Mouse (Mus musculus) midbrain, embryonic 15.5 days (tissue): ENCODE measurements around the gene Upp1. TPM values are rescaled to one million over a fixed set of nuclear protein-coding genes. Genes with fewer than 3 reads are reported as not detected.
A peak's percentile ranks its signal among the peaks of the same experiment; 100 is the strongest.

ENCODE experiments used
- ATAC-seq: fragments of 200-750 bp; cut with Nextera tagmentation; replicated peaks from 2 replicates; pipeline ENCODE4 v1.8.0; 2017; ENCODE audit warnings: moderate TSS enrichment
- H3K27ac ChIP-seq: fragments of 300-500 bp; sonication (generic); 2 replicates; pipeline ENCODE4 v1.5.1; 2015; ENCODE audit warnings: mild to moderate bottlenecking, inconsistent platforms
- H3K27me3 ChIP-seq: fragments of 300-500 bp; sonication (generic); replicated peaks from 2 replicates; pipeline ENCODE4 v1.6.1; 2015; ENCODE audit warnings: inconsistent platforms
- H3K36me3 ChIP-seq: fragments of 300-500 bp; sonication (generic); replicated peaks from 2 replicates; pipeline ENCODE4 v1.6.1; 2015; ENCODE audit warnings: inconsistent platforms
- H3K4me1 ChIP-seq: fragments of 300-500 bp; sonication (generic); 2 replicates; pipeline ENCODE4 v1.6.1; 2015; ENCODE audit warnings: inconsistent platforms
- H3K4me2 ChIP-seq: fragments of 300-500 bp; sonication (generic); 2 replicates; pipeline ENCODE4 v1.6.1; 2015; ENCODE audit warnings: inconsistent platforms, mild to moderate bottlenecking, moderate library complexity
- H3K4me3 ChIP-seq: fragments of 300-500 bp; sonication (generic); 2 replicates; pipeline ENCODE4 v1.5.1; 2015; ENCODE audit warnings: mild to moderate bottlenecking, inconsistent platforms
- H3K9ac ChIP-seq: fragments of 300-500 bp; sonication (generic); 2 replicates; pipeline ENCODE4 v1.6.1; 2015; ENCODE audit warnings: mild to moderate bottlenecking, inconsistent platforms
- H3K9me3 ChIP-seq: fragments of 300-500 bp; sonication (generic); 2 replicates; pipeline ENCODE4 v1.6.1; 2016; ENCODE audit warnings: inconsistent platforms
- WGBS: fragments of 180-500 bp; shearing (Covaris S2); methylation state at CpG from one replicate; pipeline ENCODE4 v1.1.7; 2015; ENCODE audit warnings: mixed read lengths; 5-methylcytosine and 5-hydroxymethylcytosine counted together
- polyA plus RNA-seq: library from polyadenylated mRNA; unstranded; fragments of >200 nt; fragmentation: Nextera tagmentation; extraction: Ambion mirVana; gene quantifications from 2 replicates; pipeline ENCODE4 v1.2.1, GENCODE M21; 2015

The Upp1 gene
- 1.3 and 2.0 TPM in 2 replicates for polyA plus RNA-seq

DNA sequence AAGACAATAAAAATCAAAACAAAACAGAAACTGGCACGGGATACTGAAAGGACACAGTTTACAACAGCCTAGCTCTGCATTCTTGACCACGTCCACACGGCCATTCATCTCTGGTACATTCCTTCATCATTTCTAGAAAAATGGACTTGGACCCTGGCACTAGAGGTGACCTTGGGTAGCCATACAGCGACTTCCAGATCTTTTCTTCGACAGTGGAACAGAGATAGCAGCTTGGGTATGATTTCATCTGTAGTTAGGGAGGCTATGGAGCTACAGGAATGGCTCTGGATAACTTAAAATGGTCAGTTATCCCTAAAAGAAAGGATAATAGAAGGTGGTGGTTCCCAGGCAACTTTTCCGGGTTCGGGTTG is at the start of gene Upp1:
Gene Upp1, plus strand, starts transcription at position 54 of the 371 bp plus-strand sequence.
- 2% methylated on average over 7 of the region's 7 CpGs for WGBS
- peaks cover 31% of the 10 kb centered on the region for H3K4me1 ChIP-seq
- no peak within 1 kb of the TSS for H3K27ac ChIP-seq
- ATAC-seq = peak; percentile 24
- no peaks in the 10 kb centered on the region for H3K9me3 ChIP-seq
- peak within 1 kb of the TSS; percentile 28 for H3K9ac ChIP-seq
- H3K36me3 ChIP-seq = no peaks in the 10 kb centered on the region
- peaks cover 29% of the 10 kb centered on the region for H3K27me3 ChIP-seq
- peak within 1 kb of the TSS; percentile 41 for H3K4me3 ChIP-seq
- peak within 1 kb of the TSS; percentile 98 for H3K4me2 ChIP-seq

GRCm38 (mm10) chr11:9076444-9076843 is 41.5 kb upstream of the Upp1 start:
- Histone ChIP-seq H3K27ac (no peak overlapping the region), H3K4me1 (no peaks in the 10 kb centered on the region), H3K36me3 (no peaks in the 10 kb centered on the region), H3K4me3 (no peak overlapping the region), H3K9me3 (no peaks in the 10 kb centered on the region), H3K9ac (no peak overlapping the region), H3K4me2 (no peak overlapping the region), H3K27me3 (no peaks in the 10 kb centered on the region)
- 89% methylated on average over 3 of the region's 3 CpGs for WGBS
- ATAC-seq = no peak

- Histone ChIP-seq H3K9me3 (no peaks in the 10 kb centered on the region), H3K4me2 (no peak overlapping the region), H3K27me3 (peaks cover 22% of the 10 kb centered on the region), H3K4me3 (no peak overlapping the region), H3K27ac (no peak overlapping the region), H3K36me3 (no peaks in the 10 kb centered on the region), H3K9ac (no peak overlapping the region), H3K4me1 (peaks cover 15% of the 10 kb centered on the region)
- WGBS = 84% methylated on average over 2 of the region's 2 CpGs
- no peak for ATAC-seq
Measured at GRCm38 (mm10) chr11:9113189-9113588, 4.7 kb upstream of the Upp1 start.

DNA sequence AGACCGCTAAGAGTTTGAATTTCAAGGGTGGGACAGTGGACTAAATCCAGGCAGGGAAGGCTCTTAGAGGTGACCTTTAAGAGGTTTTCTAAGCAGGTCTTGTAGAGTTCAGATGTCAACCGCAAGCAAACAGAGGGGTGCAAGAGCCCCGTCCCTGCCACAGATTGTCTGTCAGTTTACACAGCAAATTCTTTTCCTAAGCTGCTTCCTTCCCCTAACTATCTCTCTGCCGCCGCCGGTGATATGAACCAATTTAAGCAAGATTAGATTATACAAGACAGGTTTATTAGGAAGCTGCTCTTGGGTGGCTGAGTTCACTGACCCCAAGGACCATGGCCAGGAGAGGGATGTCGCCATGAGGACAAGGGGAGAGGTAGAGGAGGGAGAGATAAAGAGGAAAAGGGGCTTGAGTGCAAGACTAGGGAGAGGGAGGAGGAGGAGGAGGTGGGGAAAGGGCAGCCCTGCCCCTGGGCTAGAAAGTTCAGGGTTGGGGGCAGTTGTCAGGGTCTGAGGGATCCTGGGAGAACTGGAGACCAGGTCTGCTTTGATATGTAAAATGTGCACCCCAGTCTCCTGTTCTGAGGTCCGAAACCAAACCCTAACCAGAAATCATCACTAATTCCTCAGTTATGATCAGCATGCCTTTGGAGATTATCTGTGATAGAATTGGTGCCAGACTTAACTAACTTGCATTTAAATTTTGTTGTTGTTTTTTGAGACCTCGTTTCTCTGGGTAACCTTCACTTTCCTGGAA is 2.4 kb upstream of the Upp1 start:
- Histone ChIP-seq H3K27me3 (peaks cover 29% of the 10 kb centered on the region), H3K9ac (no peak overlapping the region), H3K4me2 (no peak overlapping the region), H3K36me3 (no peaks in the 10 kb centered on the region), H3K9me3 (no peaks in the 10 kb centered on the region), H3K4me3 (no peak overlapping the region), H3K27ac (no peak overlapping the region), H3K4me1 (peaks cover 31% of the 10 kb centered on the region)
- WGBS = 13% methylated on average over 9 of the region's 9 CpGs
- ATAC-seq = no peak

DNA sequence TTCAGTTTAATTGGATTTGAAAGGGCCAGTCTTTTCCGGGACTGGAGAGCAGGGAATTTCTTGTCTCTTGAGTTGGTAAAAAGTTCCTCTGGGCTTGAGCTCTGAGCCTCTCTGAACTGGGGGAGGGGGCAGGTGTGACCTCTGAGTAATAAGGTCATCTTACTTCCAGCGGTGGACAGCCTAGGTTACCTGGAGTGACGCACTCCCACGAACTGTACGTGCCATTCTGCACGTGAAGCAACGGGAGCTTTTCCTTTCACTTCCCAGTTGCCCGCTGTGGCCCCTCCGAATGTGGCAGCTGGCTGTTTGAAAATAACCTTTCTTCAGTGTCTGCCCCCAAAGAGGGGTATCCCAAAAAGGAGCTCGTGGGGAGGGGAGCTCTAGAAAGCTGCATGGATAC is 1.8 kb upstream of the Upp1 start:
- Histone ChIP-seq H3K4me2 (peak overlapping the region; percentile 11), H3K4me1 (peaks cover 31% of the 10 kb centered on the region), H3K36me3 (no peaks in the 10 kb centered on the region), H3K27me3 (peaks cover 29% of the 10 kb centered on the region), H3K4me3 (no peak overlapping the region), H3K9me3 (no peaks in the 10 kb centered on the region), H3K9ac (no peak overlapping the region), H3K27ac (no peak overlapping the region)
- no peak for ATAC-seq
- WGBS = 3% methylated on average over 10 of the region's 10 CpGs

DNA sequence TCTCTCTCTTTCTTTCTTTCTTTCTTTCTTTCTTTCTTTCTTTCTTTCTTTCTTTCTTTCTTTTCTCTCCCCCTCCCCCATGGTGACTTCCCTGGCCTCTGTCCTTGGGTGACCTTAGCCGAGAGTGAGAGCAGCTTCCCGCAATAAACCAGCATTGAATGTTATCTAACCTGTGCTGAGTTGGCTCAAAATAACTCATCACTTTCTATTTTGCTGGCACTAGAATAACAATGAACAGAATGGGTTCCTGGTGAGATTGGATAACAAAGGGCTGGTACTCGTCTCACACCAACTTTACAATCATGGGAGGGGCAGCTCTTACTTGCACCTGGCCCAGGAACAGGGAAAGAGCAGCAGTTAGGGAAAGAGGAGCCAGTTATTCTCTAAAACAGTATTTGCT is 987 bp upstream of the Upp1 start:
- Histone ChIP-seq H3K27me3 (peaks cover 29% of the 10 kb centered on the region), H3K4me2 (peak overlapping the region; percentile 98; the same call in 1 of the 2 replicates)
- no peak for ATAC-seq

DNA sequence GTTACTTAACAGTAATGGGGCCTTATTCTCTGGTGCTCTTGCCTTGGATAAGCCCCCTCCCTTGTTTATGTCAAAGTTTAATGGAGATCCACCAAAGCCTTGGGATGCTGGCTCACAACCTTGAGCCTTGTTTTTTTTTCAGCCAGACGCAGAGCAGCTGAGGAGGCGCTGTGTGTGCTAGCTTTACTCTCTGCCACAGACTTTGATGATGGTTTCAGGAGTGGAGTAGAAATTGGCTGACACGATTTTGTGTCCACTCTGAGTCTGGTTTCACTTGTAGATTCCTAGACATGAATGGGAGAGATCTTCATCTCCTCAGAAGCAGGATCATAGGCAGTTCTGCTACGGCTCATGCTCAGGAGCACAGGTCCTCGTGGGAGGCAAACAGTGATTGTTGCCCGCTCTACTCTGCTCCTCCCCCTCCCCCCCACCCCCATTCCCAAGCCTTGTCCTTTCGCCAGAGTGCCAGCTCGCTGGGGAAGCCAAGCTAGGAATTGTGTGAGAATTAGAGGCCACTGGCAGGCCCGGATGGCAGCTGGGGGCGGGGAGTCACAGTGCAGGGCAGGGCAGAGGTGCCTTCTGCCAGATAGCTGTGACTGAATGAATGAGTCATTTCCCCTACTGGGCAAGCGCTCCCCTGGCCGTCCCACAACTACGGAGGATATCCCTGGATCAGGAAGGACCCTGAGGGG is 399 bp upstream of the Upp1 start:
- H3K4me2 ChIP-seq = peak overlapping the region; percentile 98
- no peak overlapping the region for H3K9ac ChIP-seq
- no peaks in the 10 kb centered on the region for H3K9me3 ChIP-seq
- peaks cover 29% of the 10 kb centered on the region for H3K27me3 ChIP-seq
- H3K4me3 ChIP-seq = peak overlapping the region; percentile 41
- peaks cover 31% of the 10 kb centered on the region for H3K4me1 ChIP-seq
- no peaks in the 10 kb centered on the region for H3K36me3 ChIP-seq
- ATAC-seq = peak; percentile 65
- 2% methylated on average over 13 of the region's 13 CpGs for WGBS
- no peak overlapping the region for H3K27ac ChIP-seq

More for the DNA sequence above, 987 bp upstream of the Upp1 start:
- 7% methylated on average over 3 of the region's 3 CpGs for WGBS
- H3K9me3 ChIP-seq = no peaks in the 10 kb centered on the region
- H3K4me1 ChIP-seq = peaks cover 31% of the 10 kb centered on the region
- no peak overlapping the region for H3K4me3 ChIP-seq
- no peak overlapping the region for H3K9ac ChIP-seq
- no peak overlapping the region for H3K27ac ChIP-seq
- no peaks in the 10 kb centered on the region for H3K36me3 ChIP-seq

DNA sequence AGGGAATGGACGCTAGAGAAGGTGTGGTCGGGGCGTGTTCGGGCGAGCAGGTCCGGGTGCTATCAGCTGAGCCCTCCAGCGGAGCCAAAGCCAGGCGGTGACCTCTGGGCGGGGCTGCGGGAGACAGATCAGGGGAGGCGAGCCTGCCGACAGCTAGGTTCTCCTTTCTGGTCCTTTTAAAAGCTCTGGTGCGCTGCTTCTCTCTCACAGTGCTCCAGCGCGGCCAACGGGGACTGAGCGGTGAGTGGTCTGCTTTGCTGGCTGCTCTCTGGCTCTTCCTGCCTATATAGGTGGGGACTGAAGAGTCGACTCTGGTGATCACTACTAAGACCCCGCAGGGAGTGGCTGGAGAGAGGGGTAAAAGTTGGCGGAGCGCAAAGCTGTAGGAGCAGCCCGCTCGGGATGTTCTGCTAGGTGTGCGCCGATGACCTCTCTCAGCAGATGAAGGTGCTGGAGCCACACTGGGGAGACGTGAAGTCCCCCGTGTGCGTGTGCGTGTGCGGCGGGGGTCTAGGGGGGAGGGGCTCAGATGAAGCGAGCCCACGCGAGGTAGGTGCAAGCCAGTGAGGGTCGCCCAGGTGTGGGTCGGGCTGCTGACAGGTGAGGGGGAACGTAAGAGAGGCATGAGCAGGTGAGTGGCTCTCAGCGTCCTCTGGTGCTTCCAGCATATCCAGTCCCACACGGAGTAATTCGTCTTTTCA is 668 bp downstream of the Upp1 start:
- Histone ChIP-seq H3K27ac (no peak overlapping the region), H3K4me2 (peak overlapping the region; percentile 98), H3K36me3 (no peaks in the 10 kb centered on the region), H3K27me3 (peaks cover 29% of the 10 kb centered on the region), H3K4me1 (peaks cover 31% of the 10 kb centered on the region), H3K4me3 (peak overlapping the region; percentile 41), H3K9ac (peak overlapping the region; percentile 28), H3K9me3 (no peaks in the 10 kb centered on the region)
- peak; percentile 68 for ATAC-seq
- WGBS = under 1% methylated on average over 40 of the region's 40 CpGs

DNA sequence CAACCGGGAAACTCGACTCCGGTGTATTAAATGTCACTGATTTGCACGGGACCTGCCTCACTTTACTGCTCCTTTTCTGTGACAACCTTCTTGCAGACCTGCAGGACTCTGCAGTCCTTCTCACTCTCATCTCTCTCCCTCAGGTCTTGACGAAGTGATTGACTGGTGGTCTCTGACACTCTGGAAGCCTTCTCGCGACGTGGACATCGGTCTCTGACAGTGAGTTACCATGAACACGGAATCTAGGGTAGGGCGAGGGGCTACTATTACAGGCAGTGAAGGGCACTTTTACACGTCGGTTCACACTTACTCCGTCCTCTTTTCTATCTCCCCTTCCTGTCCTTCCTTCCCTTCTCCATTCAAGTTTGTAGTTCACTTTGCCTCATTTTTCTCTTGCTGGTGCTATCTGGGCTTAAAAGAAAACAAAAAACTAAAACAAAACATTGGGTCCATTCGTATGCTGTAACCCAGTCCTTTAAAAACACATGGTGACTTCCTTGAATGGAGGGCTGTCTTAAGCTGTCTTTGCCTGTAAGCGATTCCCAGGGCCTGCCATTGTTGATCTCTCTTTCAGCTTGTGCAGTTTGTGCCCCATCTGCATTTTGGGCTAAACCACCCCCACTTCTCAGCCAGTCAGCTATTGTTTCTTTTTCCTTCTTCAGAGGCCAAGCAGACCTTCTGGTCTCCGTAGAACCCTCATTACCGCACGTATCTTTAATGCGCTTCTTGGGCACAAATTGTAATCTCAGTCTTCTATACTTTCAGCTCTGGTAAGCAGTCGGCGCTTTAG is 1.5 kb downstream of the Upp1 start:
- no peaks in the 10 kb centered on the region for H3K36me3 ChIP-seq
- 3% methylated on average over 22 of the region's 22 CpGs for WGBS
- H3K9ac ChIP-seq = no peak overlapping the region
- 0 out of 2 replicates have a peak, but pooled peaks have one; percentile 15 for ATAC-seq
- H3K4me1 ChIP-seq = peaks cover 31% of the 10 kb centered on the region
- peak overlapping the region; percentile 98 for H3K4me2 ChIP-seq
- H3K9me3 ChIP-seq = no peaks in the 10 kb centered on the region
- no peak overlapping the region for H3K27ac ChIP-seq
- peak overlapping the region; percentile 41 for H3K4me3 ChIP-seq
- H3K27me3 ChIP-seq = peaks cover 29% of the 10 kb centered on the region

DNA sequence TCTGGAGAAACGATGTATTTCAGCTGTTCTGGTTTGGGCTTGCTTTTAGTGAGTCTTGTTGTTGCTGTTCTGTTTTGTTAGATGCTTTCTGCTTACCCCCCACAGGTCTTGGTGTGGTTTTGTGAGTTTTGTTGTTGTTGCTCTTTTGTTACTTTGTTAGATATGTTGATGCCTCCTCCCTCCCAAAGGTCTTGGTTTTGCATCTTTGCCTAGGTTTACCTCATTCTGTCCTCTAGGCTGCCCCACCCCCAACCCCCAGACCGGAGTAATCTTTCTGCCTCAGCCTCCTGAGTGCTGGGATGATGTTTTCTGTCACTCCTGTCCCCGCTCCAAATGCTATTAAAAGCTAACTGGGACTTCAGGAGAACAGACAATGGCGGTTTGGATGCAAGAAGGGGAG is 4.4 kb downstream of the Upp1 start:
- Histone ChIP-seq H3K9me3 (no peaks in the 10 kb centered on the region), H3K4me1 (peaks cover 24% of the 10 kb centered on the region), H3K36me3 (no peaks in the 10 kb centered on the region), H3K4me3 (no peak overlapping the region), H3K27me3 (peaks cover 14% of the 10 kb centered on the region), H3K9ac (no peak overlapping the region), H3K4me2 (no peak overlapping the region), H3K27ac (no peak overlapping the region)
- ATAC-seq = no peak
- 80% methylated on average over 4 of the region's 4 CpGs for WGBS

- Histone ChIP-seq H3K4me1 (no peaks in the 10 kb centered on the region), H3K27me3 (no peaks in the 10 kb centered on the region), H3K9ac (no peak overlapping the region), H3K9me3 (no peaks in the 10 kb centered on the region), H3K4me3 (no peak overlapping the region), H3K27ac (no peak overlapping the region), H3K36me3 (no peaks in the 10 kb centered on the region), H3K4me2 (no peak overlapping the region)
- no peak for ATAC-seq
- 79% methylated on average over 5 of the region's 5 CpGs for WGBS
Measured at GRCm38 (mm10) chr11:9126373-9127107, 8.6 kb downstream of the Upp1 start.
